Mouse (Mus musculus) spleen, postnatal 10 days (tissue): ENCODE measurements around the gene Bcl11b.

Experiments
- DNase-seq, 2 experiments: peaks; one replicate each; pipeline ENCODE4 v3.0.0; 2021 to 2022; ENCODE audit warnings: low spot score in 2 of 2

Bcl11b gene

DNA sequence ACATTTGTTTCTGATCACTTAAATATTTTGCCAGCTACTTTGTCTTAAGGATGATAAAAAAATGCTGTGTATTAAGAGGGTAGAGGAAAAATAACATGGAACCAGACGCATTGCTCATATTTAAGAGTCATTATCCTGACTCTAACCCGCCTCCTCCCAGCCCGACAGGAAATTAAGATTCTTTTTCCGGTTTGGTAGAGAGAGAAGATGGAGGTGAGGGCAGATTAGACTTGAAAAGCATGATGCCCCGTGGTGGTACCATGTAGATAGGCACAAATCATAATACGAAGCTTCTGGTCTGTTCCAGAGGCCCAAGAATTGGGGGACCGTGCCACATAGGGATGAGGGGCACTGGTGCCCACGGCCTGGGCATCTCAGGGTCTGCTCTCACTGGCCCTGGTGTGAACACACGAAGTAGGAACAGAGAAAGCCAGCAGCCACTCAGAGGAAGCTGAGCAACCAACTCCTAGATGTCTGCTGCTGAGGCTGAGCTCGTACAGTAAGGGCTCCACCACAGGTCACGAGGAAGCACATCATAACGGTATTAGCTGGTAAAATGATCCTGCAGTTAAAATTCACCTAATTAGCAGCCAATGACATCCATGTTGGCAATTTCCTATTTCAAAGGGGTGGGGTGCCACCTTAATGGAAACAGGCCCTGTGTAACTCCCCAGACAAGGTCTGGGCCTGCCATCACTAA, 32.2 kb downstream of the Bcl11b start:
- no peak for DNase-seq

DNA sequence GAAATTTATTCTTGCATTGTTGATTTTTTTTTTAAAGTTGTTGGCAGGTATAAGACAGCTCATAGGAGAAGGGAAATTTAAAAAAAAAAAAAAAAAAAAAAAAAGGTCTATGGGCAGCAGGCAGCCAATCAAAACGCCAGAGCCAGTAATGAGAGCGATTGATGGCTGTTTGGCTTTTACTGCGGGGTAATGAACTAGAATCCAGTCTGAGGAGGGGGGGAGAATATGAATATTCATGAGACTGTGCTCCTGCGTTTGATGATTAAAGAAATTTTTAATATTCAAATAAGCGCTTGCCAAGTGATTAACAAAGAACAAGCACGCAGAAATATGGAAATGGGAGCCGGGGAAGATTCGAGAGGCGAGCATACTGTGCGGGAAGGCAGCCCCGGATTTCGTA, 32.8 kb downstream of the Bcl11b start:
- no peak for DNase-seq

- no peak for DNase-seq
Observed at GRCm38 (mm10) chr12:107969841-107970371, 33.5 kb downstream of the Bcl11b start.

- DNase-seq, result no peak
Observed at GRCm38 (mm10) chr12:107969126-107969525, 34.3 kb downstream of the Bcl11b start.

- no peak for DNase-seq
Observed at GRCm38 (mm10) chr12:107968331-107968730, 35.1 kb downstream of the Bcl11b start.

DNA sequence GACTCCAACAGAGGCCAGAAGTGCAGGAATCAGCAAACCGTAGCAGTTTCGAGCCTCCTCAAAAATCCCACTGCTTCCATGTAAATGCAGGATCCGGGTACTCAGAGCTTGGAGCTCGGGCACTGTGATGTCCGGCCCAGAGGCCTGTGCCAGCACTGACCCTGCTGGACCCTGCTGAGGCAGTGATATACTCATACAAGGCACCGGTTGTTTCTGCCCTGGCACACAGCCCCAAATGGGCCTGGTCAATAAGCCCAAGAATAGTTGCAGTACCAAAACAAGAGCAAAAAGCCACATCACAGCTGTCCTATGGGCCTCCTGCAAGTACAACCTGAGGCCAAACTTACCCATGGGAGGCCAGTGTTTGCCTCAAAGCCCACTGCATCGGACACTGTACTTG, 36.4 kb downstream of the Bcl11b start:
- DNase-seq, result no peak

DNA sequence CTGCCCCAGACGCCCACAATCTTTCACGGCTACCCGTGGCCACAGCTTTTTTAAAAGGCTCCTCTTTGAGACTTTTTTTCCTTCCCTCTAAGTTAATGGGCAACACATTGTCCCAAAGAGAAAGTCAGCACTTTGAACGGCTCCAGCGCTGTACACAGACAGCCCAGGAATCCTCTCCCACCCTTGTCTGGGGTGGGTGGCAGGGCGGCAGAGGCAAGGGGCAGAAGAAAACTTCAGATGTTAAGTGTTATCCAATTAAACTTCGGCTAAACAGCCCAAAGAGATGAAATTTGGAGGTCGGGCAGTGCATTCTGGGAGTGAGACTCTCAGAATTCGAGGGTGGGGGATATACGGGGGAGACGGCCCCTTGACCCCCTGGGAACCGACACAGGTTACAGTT, 38.3 kb downstream of the Bcl11b start:
- no peak for DNase-seq

GRCm38 (mm10) chr12:107964396-107965085, 38.9 kb downstream of the Bcl11b start:
- no peak for DNase-seq

DNA sequence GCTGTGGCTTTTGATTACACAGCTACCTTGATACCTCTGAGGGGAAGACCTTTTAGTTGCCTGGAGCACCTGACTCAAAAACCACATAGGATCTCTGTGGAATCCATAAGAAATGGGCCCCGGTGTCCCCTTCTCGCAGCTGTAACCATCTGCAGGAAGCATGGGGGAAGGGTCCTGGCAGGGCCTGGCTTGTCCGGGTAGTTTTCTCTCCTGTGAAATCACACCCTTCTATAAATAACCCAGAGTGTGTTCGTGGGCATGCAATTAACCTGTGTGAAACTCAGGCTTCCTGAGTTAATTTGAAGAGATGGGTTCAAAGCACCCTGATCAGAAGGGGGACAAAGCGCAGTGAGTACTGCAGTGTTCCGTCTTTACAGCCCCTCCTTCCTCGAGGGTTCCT, 40.5 kb downstream of the Bcl11b start:
- DNase-seq, result no peak

GRCm38 (mm10) chr12:107961843-107962242, 41.6 kb downstream of the Bcl11b start:
- no peak for DNase-seq

GRCm38 (mm10) chr12:107960789-107961491, 42.5 kb downstream of the Bcl11b start:
- no peak for DNase-seq

- DNase-seq, result no peak
Observed at GRCm38 (mm10) chr12:107960365-107960764, 43.0 kb downstream of the Bcl11b start.

DNA sequence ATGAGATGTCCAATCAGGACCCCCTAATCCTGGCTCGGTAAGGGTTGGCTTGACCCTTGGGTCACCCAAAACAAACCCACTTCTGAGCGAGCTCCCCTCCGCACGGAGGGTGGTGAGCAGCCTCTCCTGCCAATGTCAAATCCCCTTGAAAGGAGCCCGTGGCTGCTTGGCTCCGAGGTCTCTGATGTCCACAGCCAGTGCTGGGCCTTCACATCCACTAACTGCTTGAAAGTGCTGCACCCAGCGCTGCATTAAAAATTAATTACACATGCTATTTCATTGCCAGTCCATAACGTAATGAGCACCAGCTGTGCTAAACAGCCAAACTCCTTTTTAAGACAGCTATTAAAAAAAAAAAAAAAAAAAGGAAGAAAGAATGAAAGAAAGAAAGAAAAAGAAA, 43.5 kb downstream of the Bcl11b start:
- no peak for DNase-seq

DNA sequence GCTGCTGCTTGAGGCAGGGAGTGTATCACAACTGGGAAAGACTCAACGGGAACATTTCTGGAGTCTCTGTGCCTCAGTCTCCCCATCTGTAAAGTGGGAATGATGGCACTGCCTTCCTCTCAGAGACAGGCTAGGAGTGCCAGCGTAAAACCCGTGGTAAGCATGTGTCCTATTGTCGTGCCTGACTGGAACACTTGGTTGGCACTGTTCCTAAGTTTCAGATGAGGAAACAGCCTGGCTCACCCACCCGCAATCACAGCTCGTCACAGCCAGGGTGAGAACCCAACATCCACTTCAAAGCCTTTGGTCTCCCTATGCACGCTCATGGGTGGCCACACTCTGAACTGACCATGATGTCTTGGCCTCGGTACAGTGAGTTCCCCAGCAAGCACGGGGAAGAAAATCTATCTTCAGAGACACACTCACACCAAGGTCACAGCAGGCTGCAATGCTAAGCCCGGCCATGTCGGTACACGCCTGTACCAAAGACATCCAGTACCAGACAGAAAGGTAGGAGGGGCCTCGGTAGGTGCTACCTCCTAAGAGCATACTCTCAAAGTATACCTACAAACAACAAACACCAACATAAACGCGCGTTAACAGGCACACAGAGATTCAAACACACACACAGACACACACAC, 50.2 kb downstream of the Bcl11b start:
- DNase-seq, result no peak

DNA sequence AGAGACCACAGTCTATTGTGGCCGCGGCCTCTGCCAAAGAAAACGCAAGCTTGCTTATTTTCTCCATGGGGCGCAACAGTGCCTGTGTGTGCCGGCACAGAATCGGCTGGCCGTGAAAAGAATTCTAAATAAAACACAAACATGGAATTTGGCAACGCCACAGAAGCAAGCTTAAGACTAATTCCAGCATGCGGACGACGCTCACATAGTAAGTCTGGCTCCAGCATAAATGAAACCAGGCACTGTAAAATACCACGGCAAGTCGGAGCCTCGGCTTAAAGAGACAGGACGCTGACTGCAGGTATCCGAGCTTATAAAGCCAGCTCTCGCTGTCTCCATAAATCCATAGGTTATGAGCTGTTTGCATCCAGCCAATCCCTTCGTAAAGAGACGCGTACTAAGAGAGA, 51.1 kb downstream of the Bcl11b start:
- DNase-seq, result no peak

GRCm38 (mm10) chr12:107950667-107951179, 52.7 kb downstream of the Bcl11b start:
- DNase-seq, result no peak

DNA sequence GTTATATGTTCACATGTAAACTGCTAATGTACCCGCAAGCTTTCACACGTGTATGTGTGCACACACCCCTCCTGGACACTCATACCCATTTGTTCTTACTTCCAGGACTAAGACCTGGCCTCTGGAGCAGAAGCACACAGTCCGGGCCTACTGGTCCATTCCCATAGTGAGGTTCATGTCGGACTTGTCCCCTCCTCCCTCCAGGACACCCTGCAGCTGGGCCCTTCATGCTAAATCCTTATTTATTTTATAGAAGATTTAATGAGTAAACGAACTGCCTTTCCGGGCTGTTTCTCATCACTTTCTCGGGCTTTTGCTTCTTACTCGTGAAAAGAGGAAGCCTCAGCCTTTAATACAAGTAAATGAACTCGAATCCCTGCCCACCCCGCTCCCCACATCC, 54.0 kb downstream of the Bcl11b start:
- no peak for DNase-seq

- no peak for DNase-seq
Observed at GRCm38 (mm10) chr12:107942100-107942499, 61.3 kb downstream of the Bcl11b start.

- no peak for DNase-seq
Observed at GRCm38 (mm10) chr12:107940774-107941173, 62.6 kb downstream of the Bcl11b start.

DNA sequence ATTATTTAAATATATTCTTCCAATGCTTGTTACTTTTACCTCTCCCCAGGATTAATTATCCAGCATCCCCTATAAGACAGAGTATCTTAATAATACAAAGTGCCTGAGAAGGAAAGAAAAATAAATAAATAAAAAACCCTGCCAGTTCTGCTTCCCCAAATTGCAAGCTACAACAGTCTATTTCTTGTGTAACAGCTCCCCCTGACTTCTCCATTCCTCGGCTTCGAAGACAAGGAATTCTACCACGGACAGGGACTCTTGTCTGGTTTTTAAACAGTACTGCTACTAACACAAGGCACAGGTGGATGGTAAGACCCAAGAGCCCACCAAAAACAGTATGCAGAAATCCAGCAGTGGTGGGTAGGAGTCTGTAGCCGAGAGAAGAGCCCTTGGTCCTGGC, 64.2 kb downstream of the Bcl11b start:
- DNase-seq, result no peak

GRCm38 (mm10) chr12:107936972-107937371, 66.4 kb downstream of the Bcl11b start:
- DNase-seq, result no peak

DNA sequence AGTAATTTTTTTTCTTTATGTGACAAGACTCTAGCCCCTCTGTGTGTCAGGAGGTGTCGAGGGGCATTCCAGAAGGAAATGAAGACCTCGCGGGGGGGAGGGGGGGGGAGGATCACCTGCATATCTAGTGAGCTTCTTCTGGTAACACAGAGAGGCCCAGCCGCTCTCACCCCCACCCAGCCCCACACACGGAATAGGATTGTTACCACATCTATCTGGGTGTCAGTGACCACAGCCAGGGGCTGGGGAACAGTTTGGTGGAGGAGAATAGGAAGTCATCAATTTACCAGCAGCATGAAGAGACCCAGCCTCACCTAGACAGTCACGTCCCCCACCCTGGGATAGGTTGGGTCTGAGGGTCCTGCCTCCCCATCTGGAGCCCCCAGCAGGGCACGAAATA, 67.0 kb downstream of the Bcl11b start:
- DNase-seq, result no peak
